Mouse (Mus musculus): ENCODE results near the gene Acp7. TPM values are rescaled to one million over a fixed set of nuclear protein-coding genes. Genes with fewer than 3 reads are reported as not detected.

Acp7 gene
- total and polyA plus RNA-seq, 3 experiments = not detected

DNA sequence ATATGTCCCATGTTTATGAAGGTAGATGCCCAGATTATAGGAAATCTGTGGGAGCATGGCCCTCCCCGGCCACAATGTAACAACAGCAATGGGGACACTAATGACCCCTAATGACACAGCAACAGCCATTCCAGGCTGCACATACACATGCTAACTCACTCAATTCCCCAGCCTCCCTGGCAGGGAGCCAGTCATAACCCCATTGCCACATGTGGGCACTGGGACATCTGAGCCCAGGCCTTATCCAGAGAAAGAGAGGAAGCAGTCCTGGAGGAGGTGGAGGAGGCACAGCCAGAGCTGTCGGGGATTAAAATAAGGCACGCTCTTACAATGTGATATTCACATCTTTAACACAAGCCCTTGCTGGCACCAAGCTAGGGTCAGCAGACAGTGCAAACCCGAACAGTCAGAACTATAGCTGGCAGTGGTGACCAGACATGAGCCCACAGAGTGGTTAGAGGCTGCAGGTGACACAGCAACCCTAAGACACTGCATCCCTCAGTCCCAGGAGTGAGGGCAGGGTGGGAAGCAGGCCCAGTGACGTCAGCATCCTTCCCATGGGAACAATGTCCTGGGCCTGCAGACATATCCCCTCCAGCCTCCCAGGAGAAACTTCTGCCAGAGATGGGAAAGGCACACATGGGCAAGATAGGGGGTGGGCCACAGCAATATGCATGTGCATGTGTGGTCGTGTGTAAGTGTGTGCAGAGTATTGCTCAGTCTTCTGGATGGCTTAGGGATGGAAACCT, 44.3 kb downstream of the Acp7 start:
- Histone ChIP-seq H3K27me3 (ENCODE audit: control insufficient read depth in 1 of 2, insufficient read depth in 2 of 2, low read length in 2 of 2) (no peaks in the 10 kb centered on the region), H3K4me1 (ENCODE audit: control insufficient read depth in 1 of 2, insufficient read depth in 2 of 2, low read length in 2 of 2) (peaks cover 25 to 32% of the 10 kb centered on the region in 2 experiments), H3K36me3 (ENCODE audit: control insufficient read depth in 1 of 2, insufficient read depth in 2 of 2, low read length in 2 of 2) (peaks cover 0 to 25% of the 10 kb centered on the region in 2 experiments; a peak in 2 of 4 replicates), H3K9me3 (replicated peaks; ENCODE audit: insufficient read depth, low read length) (no peaks in the 10 kb centered on the region), H3K4me3 (ENCODE audit: control insufficient read depth in 1 of 2, insufficient read depth in 1 of 2, low read depth in 2 of 2, low read length in 2 of 2) (no peak overlapping the region), H3K27ac (ENCODE audit: control insufficient read depth, low read depth, low read length) (no peak overlapping the region), H3K9ac (ENCODE audit: control insufficient read depth, low read depth, low read length, poor library complexity, severe bottlenecking) (no peak overlapping the region), H3K79me2 (ENCODE audit: control insufficient read depth, insufficient read depth, low read length, poor library complexity) (peaks cover 6% of the 10 kb centered on the region; the same call in 1 of the 2 replicates)
- no peak for TF ChIP-seq TBP (IDR thresholded peaks at IDR 0.05; ENCODE audit: low read depth, low read length)
- no peak for TF ChIP-seq POLR2AphosphoS5 (IDR thresholded peaks at IDR 0.05; ENCODE audit: borderline replicate concordance, low read depth, low read length)
- no peak for TF ChIP-seq EP300 (IDR thresholded peaks at IDR 0.05; ENCODE audit: low read depth in 1 of 2, low read length in 2 of 2)
- TF ChIP-seq TAL1 (IDR thresholded peaks at IDR 0.05; ENCODE audit: low read length) = no peak
- TF ChIP-seq ZKSCAN1 (IDR thresholded peaks at IDR 0.05; ENCODE audit: low read depth, low read length) = no peak
- no peak for TF ChIP-seq RAD21 (IDR thresholded peaks at IDR 0.05; ENCODE audit: low read depth, low read length)
- no peak for TF ChIP-seq SMC3 (IDR thresholded peaks at IDR 0.05; ENCODE audit: low read depth, low read length)
- no peak for TF ChIP-seq POLR2A (IDR thresholded peaks at IDR 0.05; ENCODE audit: control insufficient read depth in 1 of 2, insufficient read depth in 1 of 2, low read depth in 1 of 2, low read length in 2 of 2, poor library complexity in 1 of 2)
- no peak for DNase-seq (ENCODE audit: low read depth, low spot score)

DNA sequence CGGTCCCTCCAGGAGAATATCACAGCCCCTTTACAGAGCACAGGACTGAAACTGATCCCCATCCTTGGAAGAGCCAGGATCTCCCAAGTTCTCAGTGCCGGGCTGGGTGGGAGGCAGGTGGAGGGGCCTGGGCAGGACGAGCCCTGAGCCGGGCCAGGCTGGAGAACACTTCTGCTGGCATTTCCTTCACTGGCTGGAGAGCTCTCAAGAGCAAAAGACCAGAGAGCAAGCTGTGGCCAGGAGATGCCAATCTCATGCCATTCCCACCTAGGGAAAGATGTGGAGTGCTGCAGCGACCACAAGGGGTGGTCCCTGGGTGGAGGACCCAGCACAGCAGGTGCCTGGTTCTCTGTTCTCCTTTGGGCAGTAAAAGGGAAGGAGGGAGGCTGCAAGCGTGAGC, 46.1 kb downstream of the Acp7 start:
- no peak overlapping the region for H3K27ac ChIP-seq (ENCODE audit: control insufficient read depth, low read depth, low read length)
- H3K9ac ChIP-seq (ENCODE audit: control insufficient read depth, low read depth, low read length, poor library complexity, severe bottlenecking) = no peak overlapping the region
- TF ChIP-seq TBP (IDR thresholded peaks at IDR 0.05; ENCODE audit: low read depth, low read length) (no peak), JUND (IDR thresholded peaks at IDR 0.05; ENCODE audit: low read depth, low read length) (no peak), SMC3 (IDR thresholded peaks at IDR 0.05; ENCODE audit: low read depth, low read length) (no peak), TCF12 (IDR thresholded peaks at IDR 0.05; ENCODE audit: low read depth, low read length) (no peak), POLR2AphosphoS5 (IDR thresholded peaks at IDR 0.05; ENCODE audit: borderline replicate concordance, low read depth, low read length) (no peak), RCOR1 (IDR thresholded peaks at IDR 0.05; ENCODE audit: low read depth, low read length) (no peak), UBTF (IDR thresholded peaks at IDR 0.05; ENCODE audit: borderline replicate concordance, insufficient read depth, low read depth, low read length) (no peak), KAT2A (conservative IDR thresholded peaks at IDR 0.05; ENCODE audit: low read depth, low read length) (no peak), CHD1 (IDR thresholded peaks at IDR 0.05; ENCODE audit: low read depth, low read length) (no peak), EP300 (IDR thresholded peaks at IDR 0.05; ENCODE audit: low read depth in 1 of 2, low read length in 2 of 2) (no peak), ELF1 (IDR thresholded peaks at IDR 0.05; ENCODE audit: low read depth, low read length) (no peak), MYC (IDR thresholded peaks at IDR 0.05; ENCODE audit: low read depth, low read length) (no peak)

More for the DNA sequence above, 46.1 kb downstream of the Acp7 start:
- Histone ChIP-seq H3K4me3 (ENCODE audit: control insufficient read depth in 1 of 2, insufficient read depth in 1 of 2, low read depth in 2 of 2, low read length in 2 of 2) (no peak overlapping the region), H3K79me2 (ENCODE audit: control insufficient read depth, insufficient read depth, low read length, poor library complexity) (peaks cover 6% of the 10 kb centered on the region; the same call in 1 of the 2 replicates), H3K4me1 (ENCODE audit: control insufficient read depth in 1 of 2, insufficient read depth in 2 of 2, low read length in 2 of 2) (peaks cover 33 to 38% of the 10 kb centered on the region in 2 experiments), H3K9me3 (replicated peaks; ENCODE audit: insufficient read depth, low read length) (no peaks in the 10 kb centered on the region), H3K27me3 (ENCODE audit: control insufficient read depth in 1 of 2, insufficient read depth in 2 of 2, low read length in 2 of 2) (no peaks in the 10 kb centered on the region), H3K36me3 (ENCODE audit: control insufficient read depth in 1 of 2, insufficient read depth in 2 of 2, low read length in 2 of 2) (peaks cover 0 to 25% of the 10 kb centered on the region in 2 experiments; a peak in 2 of 4 replicates)
- no peak for DNase-seq (ENCODE audit: low read depth, low spot score)
